In genomic region chr4:42945952-42946351, GRCm38 (mm10) we compare ENCODE assay signal across 8 mouse cellular contexts. TPM values are rescaled to one million over a fixed set of nuclear protein-coding genes. Genes with fewer than 3 reads are reported as not detected.
DNase-seq lines count a peak whose midpoint lies in the region; ATAC-seq and TF ChIP-seq lines count a peak whose summit lies in the region.

No protein-coding gene starts in this region.

- WGBS in intestine, embryonic 14.5 days = 12% methylated on average over 5 of the region's 5 CpGs
- 6% methylated on average over 5 of the region's 5 CpGs for WGBS in intestine, embryonic 16.5 days
- 11% methylated on average over 5 of the region's 5 CpGs for WGBS in hindbrain, embryonic 10.5 days
- 5% methylated on average over 5 of the region's 5 CpGs for WGBS in midbrain, postnatal 0 days

- peaks cover 12% of the 10 kb centered on the region; the same call in 1 of the 2 replicates for H3K27me3 ChIP-seq in intestine, embryonic 14.5 days (replicated peaks; ENCODE audit: control insufficient read depth, insufficient read depth, low read length)
- peaks cover 6% of the 10 kb centered on the region; the same call in 1 of the 2 replicates for H3K27me3 ChIP-seq in intestine, embryonic 16.5 days (replicated peaks; ENCODE audit: control insufficient read depth, insufficient read depth, low read length)
- H3K27me3 ChIP-seq in G1E (ENCODE audit: insufficient read depth, low read length) = peaks cover 50% of the 10 kb centered on the region
- peaks cover 20% of the 10 kb centered on the region for H3K27me3 ChIP-seq in hindbrain, embryonic 10.5 days (ENCODE audit: insufficient read depth, poor library complexity, severe bottlenecking)
- H3K27me3 ChIP-seq in midbrain, postnatal 0 days (ENCODE audit: insufficient read depth, low read length) = no peaks in the 10 kb centered on the region

- H3K4me3 ChIP-seq in intestine, embryonic 14.5 days (ENCODE audit: low read depth, low read length) = no peak overlapping the region
- no peak overlapping the region for H3K4me3 ChIP-seq in intestine, embryonic 16.5 days (ENCODE audit: low read length)
- H3K4me3 ChIP-seq in G1E (ENCODE audit: low read depth, low read length) = no peak overlapping the region
- no peak overlapping the region for H3K4me3 ChIP-seq in hindbrain, embryonic 10.5 days
- no peak overlapping the region for H3K4me3 ChIP-seq in midbrain, postnatal 0 days (ENCODE audit: low read depth, low read length)

- peak; percentile 55 for TF ChIP-seq CTCF in G1E (IDR thresholded peaks at IDR 0.05; ENCODE audit: low read depth, low read length)
- peak; percentile 88 for TF ChIP-seq CTCF in midbrain, postnatal 0 days (IDR thresholded peaks at IDR 0.05)

- ATAC-seq in intestine, embryonic 14.5 days (replicated peaks; ENCODE audit: low FRiP score, low TSS enrichment, low read depth) = no peak
- ATAC-seq in intestine, embryonic 16.5 days = no peak
- no peak for ATAC-seq in G1E (ENCODE audit: extremely low read depth, insufficient number of reproducible peaks, low FRiP score, poor library complexity, severe bottlenecking)
- no peak for ATAC-seq in midbrain, postnatal 0 days (ENCODE audit: low FRiP score)

- no peak overlapping the region for H3K27ac ChIP-seq in intestine, embryonic 14.5 days (ENCODE audit: low read depth)
- no peak overlapping the region for H3K27ac ChIP-seq in intestine, embryonic 16.5 days (ENCODE audit: low read length)
- no peak overlapping the region; the same call in 1 of the 2 replicates for H3K27ac ChIP-seq in hindbrain, embryonic 10.5 days
- peak overlapping the region; percentile 91 for H3K27ac ChIP-seq in midbrain, postnatal 0 days (ENCODE audit: low read depth, low read length)

- no peak overlapping the region for H3K9ac ChIP-seq in intestine, embryonic 14.5 days (ENCODE audit: low read length)
- H3K9ac ChIP-seq in intestine, embryonic 16.5 days (ENCODE audit: low read depth, low read length) = no peak overlapping the region
- H3K9ac ChIP-seq in midbrain, postnatal 0 days (replicated peaks; ENCODE audit: low read length, poor library complexity, severe bottlenecking) = 0 out of 2 replicates have a peak overlapping the region, but pooled peaks have one; percentile 33

- no peak overlapping the region for H3K4me2 ChIP-seq in intestine, embryonic 14.5 days (ENCODE audit: low read length)
- no peak overlapping the region for H3K4me2 ChIP-seq in intestine, embryonic 16.5 days (ENCODE audit: low read depth, low read length)
- H3K4me2 ChIP-seq in midbrain, postnatal 0 days (ENCODE audit: low read depth, low read length, poor library complexity, severe bottlenecking) = peak overlapping the region; percentile 34; the same call in 1 of the 2 replicates

- H3K4me1 ChIP-seq in intestine, embryonic 14.5 days (replicated peaks; ENCODE audit: control insufficient read depth, insufficient read depth, low read length) = peaks cover 5% of the 10 kb centered on the region
- H3K4me1 ChIP-seq in intestine, embryonic 16.5 days (ENCODE audit: control insufficient read depth, insufficient read depth, low read length) = peaks cover 9% of the 10 kb centered on the region
- peaks cover 38% of the 10 kb centered on the region for H3K4me1 ChIP-seq in G1E (ENCODE audit: insufficient read depth, low read depth, low read length)
- peaks cover 50% of the 10 kb centered on the region for H3K4me1 ChIP-seq in hindbrain, embryonic 10.5 days (replicated peaks)
- H3K4me1 ChIP-seq in midbrain, postnatal 0 days (ENCODE audit: insufficient read depth, low read length) = peaks cover 26% of the 10 kb centered on the region

- intact Hi-C loops in left cerebral cortex, postnatal 25 days (cut with DNase I) = loop anchor here (1.0 kb wide), 1 partner anchor 43 kb away; no protein-coding TSS in a partner anchor

- peak; percentile 75 for DNase-seq in intestine, embryonic 14.5 days (ENCODE audit: low spot score)
- no peak for DNase-seq in G1E (ENCODE audit: low spot score)
- DNase-seq in cerebellum, adult 9-11 months = peak; percentile 54
- peak; percentile 64 for DNase-seq in hindbrain, embryonic 10.5 days (ENCODE audit: low spot score)
- DNase-seq in left cerebral cortex, postnatal 25 days (ENCODE audit: low spot score in 2 of 2) = peak; percentile 78 to 86
- DNase-seq in midbrain, postnatal 0 days (ENCODE audit: low spot score) = peak; percentile 89
- no peak for DNase-seq in yolk sac, embryonic 10.5 days (ENCODE audit: low spot score)

- H3K9me3 ChIP-seq in intestine, embryonic 14.5 days (ENCODE audit: control insufficient read depth, low read length) = no peaks in the 10 kb centered on the region
- H3K9me3 ChIP-seq in intestine, embryonic 16.5 days (ENCODE audit: control insufficient read depth, low read length) = no peaks in the 10 kb centered on the region
- no peaks in the 10 kb centered on the region for H3K9me3 ChIP-seq in G1E (replicated peaks)
- no peaks in the 10 kb centered on the region for H3K9me3 ChIP-seq in hindbrain, embryonic 10.5 days
- H3K9me3 ChIP-seq in midbrain, postnatal 0 days (ENCODE audit: low read length) = no peaks in the 10 kb centered on the region

- no peaks in the 10 kb centered on the region for H3K36me3 ChIP-seq in intestine, embryonic 14.5 days (ENCODE audit: control insufficient read depth, insufficient read depth, low read length)
- no peaks in the 10 kb centered on the region for H3K36me3 ChIP-seq in intestine, embryonic 16.5 days (ENCODE audit: control insufficient read depth, insufficient read depth, low read length)
- H3K36me3 ChIP-seq in G1E (replicated peaks) = no peaks in the 10 kb centered on the region
- no peaks in the 10 kb centered on the region for H3K36me3 ChIP-seq in hindbrain, embryonic 10.5 days
- H3K36me3 ChIP-seq in midbrain, postnatal 0 days (ENCODE audit: insufficient read depth, low read length) = peaks cover 4% of the 10 kb centered on the region

RNA-seq across cellular contexts. Expression of gene Dnajb5, which starts 3.7 kb away (rescaled TPM):
- polyA plus RNA-seq in intestine, embryonic 14.5 days (2014; fragmentation: Nextera tagmentation; extraction: Ambion mirVana) = 7.3 and 7.4 TPM in 2 replicates
- 7.2 and 8.4 TPM in 2 replicates for polyA plus RNA-seq in intestine, embryonic 16.5 days (2015; fragmentation: Nextera tagmentation; extraction: Ambion mirVana)
- total RNA-seq in G1E (2014; fragmentation: Nextera tagmentation) (4.1 and 7.5 TPM in 2 replicates), G1E (2017) (1.3 and 1.5 TPM in 2 replicates)
- polyA plus RNA-seq in G1E (2012) = 1.2 and 1.4 TPM in 2 replicates
- 14.0 and 17.6 TPM in 2 replicates for polyA plus RNA-seq in hindbrain, embryonic 10.5 days (2016; fragmentation: Nextera tagmentation; extraction: Ambion mirVana)
- total RNA-seq in left cerebral cortex, postnatal 25 days (2021) = 100 to 1,000 TPM; 221 to 264 TPM
- total RNA-seq in midbrain, postnatal 0 days (2014; rRNA removed) = 75.6 and 109 TPM in 2 replicates
- 37.9 and 41.4 TPM in 2 replicates for polyA plus RNA-seq in midbrain, postnatal 0 days (2015; fragmentation: Nextera tagmentation; extraction: Ambion mirVana)

RNA-seq across cellular contexts. Expression of gene 1700022I11Rik, which starts 23.5 kb away (rescaled TPM):
- 0.44 and 0.97 TPM in 2 replicates for polyA plus RNA-seq in intestine, embryonic 14.5 days (2014; fragmentation: Nextera tagmentation; extraction: Ambion mirVana)
- polyA plus RNA-seq in intestine, embryonic 16.5 days (2015; fragmentation: Nextera tagmentation; extraction: Ambion mirVana) = 0.22 TPM in 1 of 2 replicates, not detected in the other
- total RNA-seq in G1E (2014; fragmentation: Nextera tagmentation) (not detected in 2 replicates), G1E (2017) (1.1 and 1.4 TPM in 2 replicates)
- 0.15 TPM in 1 of 2 replicates, not detected in the other for polyA plus RNA-seq in G1E (2012)
- 0.75 and 0.95 TPM in 2 replicates for polyA plus RNA-seq in hindbrain, embryonic 10.5 days (2016; fragmentation: Nextera tagmentation; extraction: Ambion mirVana)
- not detected for total RNA-seq in left cerebral cortex, postnatal 25 days (2021)
- total RNA-seq in midbrain, postnatal 0 days (2014; rRNA removed) = not detected in 2 replicates
- polyA plus RNA-seq in midbrain, postnatal 0 days (2015; fragmentation: Nextera tagmentation; extraction: Ambion mirVana) = 0.19 and 0.48 TPM in 2 replicates

RNA-seq across cellular contexts. Expression of gene Phf24, which starts 29.5 kb away (rescaled TPM):
- 1.6 and 1.9 TPM in 2 replicates for polyA plus RNA-seq in intestine, embryonic 14.5 days (2014; fragmentation: Nextera tagmentation; extraction: Ambion mirVana)
- 0.73 and 0.83 TPM in 2 replicates for polyA plus RNA-seq in intestine, embryonic 16.5 days (2015; fragmentation: Nextera tagmentation; extraction: Ambion mirVana)
- 1.8 TPM in 1 of 2 replicates, not detected in the other for total RNA-seq in G1E (2014; fragmentation: Nextera tagmentation)
- total RNA-seq in G1E (2017) = 0.29 and 0.98 TPM in 2 replicates
- 0.04 TPM in 2 replicates for polyA plus RNA-seq in G1E (2012)
- 1.6 and 2.5 TPM in 2 replicates for polyA plus RNA-seq in hindbrain, embryonic 10.5 days (2016; fragmentation: Nextera tagmentation; extraction: Ambion mirVana)
- 100 to 1,000 TPM; 337 to 354 TPM for total RNA-seq in left cerebral cortex, postnatal 25 days (2021)
- total RNA-seq in midbrain, postnatal 0 days (2014; rRNA removed) = 130 and 148 TPM in 2 replicates
- 44.4 and 45.0 TPM in 2 replicates for polyA plus RNA-seq in midbrain, postnatal 0 days (2015; fragmentation: Nextera tagmentation; extraction: Ambion mirVana)

RNA-seq across cellular contexts. Expression of gene Vcp, which starts 54.4 kb away (rescaled TPM):
- 481 and 510 TPM in 2 replicates for polyA plus RNA-seq in intestine, embryonic 14.5 days (2014; fragmentation: Nextera tagmentation; extraction: Ambion mirVana)
- polyA plus RNA-seq in intestine, embryonic 16.5 days (2015; fragmentation: Nextera tagmentation; extraction: Ambion mirVana) = 448 and 464 TPM in 2 replicates
- 132 and 136 TPM in 2 replicates for total RNA-seq in G1E (2014; fragmentation: Nextera tagmentation)
- total RNA-seq in G1E (2017) = 211 and 261 TPM in 2 replicates
- 223 and 236 TPM in 2 replicates for polyA plus RNA-seq in G1E (2012)
- polyA plus RNA-seq in hindbrain, embryonic 10.5 days (2016; fragmentation: Nextera tagmentation; extraction: Ambion mirVana) = 600 and 640 TPM in 2 replicates
- 100 to 1,000 TPM; 187 to 191 TPM for total RNA-seq in left cerebral cortex, postnatal 25 days (2021)
- 192 and 242 TPM in 2 replicates for total RNA-seq in midbrain, postnatal 0 days (2014; rRNA removed)
- 448 and 464 TPM in 2 replicates for polyA plus RNA-seq in midbrain, postnatal 0 days (2015; fragmentation: Nextera tagmentation; extraction: Ambion mirVana)

Comparison
In these comparisons a context has a peak if more than half of its experiments do, and no peak if none do; other contexts are left out.
1. DNase-seq: peak in intestine, embryonic 14.5 days (single experiment), cerebellum, adult 9-11 months (single experiment), hindbrain, embryonic 10.5 days (single experiment), left cerebral cortex, postnatal 25 days (2 of 2) and midbrain, postnatal 0 days (single experiment); none in G1E (single experiment) and yolk sac, embryonic 10.5 days (single experiment).
2. RNA of gene Phf24, which starts 29.5 kb away (polyA plus RNA-seq): 44.4 to 45.0 TPM in midbrain, postnatal 0 days; 1.6 to 2.5 TPM in hindbrain, embryonic 10.5 days, 1.6 to 1.9 TPM in intestine, embryonic 14.5 days, 0.73 to 0.83 TPM in intestine, embryonic 16.5 days and 0.04 TPM in G1E; every median in the first group is over 10 times any median in the second.